Mouse (Mus musculus): Measurements from ENCODE around the gene Tmem129.
A peak's percentile ranks its signal among the peaks of the same experiment; 100 is the strongest.

The Tmem129 gene

DNA sequence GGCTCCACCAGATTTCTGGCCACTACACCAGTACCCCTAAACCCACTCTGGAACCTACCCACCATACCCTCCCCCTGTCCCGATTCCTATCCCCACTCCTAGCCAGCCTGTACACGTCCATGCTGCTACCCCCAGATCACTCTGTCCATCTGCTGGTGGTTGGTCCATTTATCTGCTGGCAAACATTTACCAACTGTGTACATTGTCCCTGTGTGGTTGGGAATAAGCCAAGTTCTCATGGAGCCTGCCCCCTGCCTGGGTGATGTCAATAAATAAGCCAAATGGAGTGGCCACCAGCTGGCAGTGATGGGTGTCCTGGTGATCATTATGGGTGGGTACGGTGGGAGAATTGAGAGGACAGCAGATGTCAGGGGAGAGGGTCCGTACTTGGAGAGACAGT is 28.9 kb upstream of the Tmem129 start:
- no peak for DNase-seq (ENCODE audit: low spot score)

DNA sequence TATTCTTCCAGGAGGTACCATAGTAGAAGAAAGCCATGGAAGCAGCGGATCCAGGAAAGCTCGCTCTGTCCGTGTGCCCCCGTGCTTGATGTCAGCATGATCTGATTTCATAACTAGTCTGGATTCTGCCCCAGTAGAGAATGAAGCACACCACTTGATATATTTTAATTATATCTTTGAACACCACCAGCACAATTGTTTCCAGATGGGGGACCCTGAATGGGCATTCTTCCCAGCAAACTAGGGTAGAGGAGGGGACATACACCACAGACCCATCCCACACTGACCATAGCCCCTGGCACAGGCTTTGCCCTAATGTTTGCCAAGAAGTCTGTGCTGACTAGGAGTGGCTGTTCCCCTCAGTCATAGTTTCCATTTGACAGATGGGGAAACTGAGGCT is 26.7 kb upstream of the Tmem129 start:
- DNase-seq (ENCODE audit: low spot score): no peak

- no peak for DNase-seq (ENCODE audit: low spot score)
These were observed 25.9 kb upstream of the Tmem129 start for GRCm38 (mm10) chr5:33683897-33684652.

GRCm38 (mm10) chr5:33682963-33683362 is 24.7 kb upstream of the Tmem129 start:
- no peak for DNase-seq (ENCODE audit: low spot score)

DNA sequence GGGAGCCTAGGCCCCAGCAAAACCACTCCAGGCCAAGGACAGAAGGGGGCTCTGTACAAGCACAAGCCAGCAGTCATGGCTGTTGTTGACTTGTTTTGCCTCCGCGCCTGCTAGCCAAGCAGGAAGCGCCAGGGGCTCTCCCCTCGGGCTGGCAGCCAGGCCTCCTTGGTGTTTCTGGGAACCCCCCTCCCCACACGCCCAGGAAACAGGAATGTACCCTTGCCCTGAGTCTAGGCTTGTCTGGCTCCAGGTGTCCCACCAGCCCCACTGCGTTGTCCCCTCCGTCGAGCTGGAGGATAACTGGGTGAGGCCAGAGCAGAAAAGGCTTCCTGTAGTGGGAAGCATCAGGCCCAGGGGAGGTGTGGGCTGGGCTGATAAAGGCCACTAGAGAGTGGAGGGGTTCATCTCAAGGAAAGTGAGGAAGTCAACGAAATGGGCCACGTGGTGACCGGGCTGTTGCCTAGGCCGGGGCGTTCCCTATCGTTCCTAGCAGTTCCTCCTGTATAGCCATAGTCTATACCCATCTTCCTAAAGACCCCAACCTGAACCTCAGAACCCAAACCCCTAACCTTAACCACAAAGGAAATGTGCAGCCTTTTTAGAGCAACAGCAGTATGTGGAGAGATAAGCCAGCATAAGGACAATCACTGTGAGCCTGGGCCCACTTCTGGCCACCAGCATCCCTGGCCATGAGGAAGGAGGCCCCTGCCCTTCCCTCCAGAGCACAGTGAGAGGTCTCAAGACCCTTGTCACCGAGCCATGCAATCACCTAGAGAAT is 23.6 kb upstream of the Tmem129 start:
- no peak for DNase-seq (ENCODE audit: low spot score)

GRCm38 (mm10) chr5:33681044-33681443 is 22.8 kb upstream of the Tmem129 start:
- DNase-seq (ENCODE audit: low spot score): no peak

DNA sequence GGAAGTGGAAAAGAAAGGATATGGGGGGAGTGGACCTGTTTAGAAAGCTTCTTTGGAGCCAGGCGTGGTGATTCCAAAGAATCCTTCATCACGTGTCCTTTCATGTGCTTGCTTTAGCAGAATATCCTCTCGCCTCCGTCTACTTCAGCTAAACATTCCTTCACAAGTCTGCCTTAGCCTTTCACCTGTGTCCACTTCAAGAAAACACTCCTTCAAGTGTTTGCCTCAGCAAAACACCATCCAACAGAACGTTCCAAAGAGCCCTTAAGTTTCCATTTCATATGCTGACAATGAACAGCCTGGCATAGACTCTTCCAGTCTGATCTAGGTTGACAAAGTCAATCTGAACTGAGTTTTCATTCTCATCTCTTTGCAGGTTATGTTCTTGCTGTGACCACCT is 20.0 kb upstream of the Tmem129 start:
- DNase-seq (ENCODE audit: low spot score): no peak

GRCm38 (mm10) chr5:33675964-33676363 is 17.7 kb upstream of the Tmem129 start:
- peak; percentile 46 for DNase-seq (ENCODE audit: low spot score)

- DNase-seq (ENCODE audit: low spot score): no peak
These were observed 16.2 kb upstream of the Tmem129 start for GRCm38 (mm10) chr5:33674439-33674838.

DNA sequence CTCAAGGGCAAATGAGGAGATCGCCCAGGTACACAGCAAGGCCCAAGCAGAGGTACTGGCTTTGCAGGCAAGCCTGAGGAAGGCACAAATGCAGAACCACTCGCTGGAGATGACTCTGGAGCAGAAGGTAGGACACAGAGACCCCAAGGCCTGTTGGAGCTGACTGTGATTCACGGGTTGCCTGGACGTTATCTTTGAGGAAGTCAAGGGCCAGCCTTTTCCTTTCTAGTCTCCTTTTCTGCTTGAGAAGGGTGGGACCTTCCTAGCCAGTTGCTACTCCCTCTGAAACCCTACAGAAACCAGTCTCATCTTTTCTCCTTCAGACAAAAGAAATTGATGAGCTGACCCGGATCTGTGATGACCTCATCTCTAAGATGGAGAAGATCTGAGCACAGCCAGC is 13.4 kb upstream of the Tmem129 start:
- no peak for DNase-seq (ENCODE audit: low spot score)

DNA sequence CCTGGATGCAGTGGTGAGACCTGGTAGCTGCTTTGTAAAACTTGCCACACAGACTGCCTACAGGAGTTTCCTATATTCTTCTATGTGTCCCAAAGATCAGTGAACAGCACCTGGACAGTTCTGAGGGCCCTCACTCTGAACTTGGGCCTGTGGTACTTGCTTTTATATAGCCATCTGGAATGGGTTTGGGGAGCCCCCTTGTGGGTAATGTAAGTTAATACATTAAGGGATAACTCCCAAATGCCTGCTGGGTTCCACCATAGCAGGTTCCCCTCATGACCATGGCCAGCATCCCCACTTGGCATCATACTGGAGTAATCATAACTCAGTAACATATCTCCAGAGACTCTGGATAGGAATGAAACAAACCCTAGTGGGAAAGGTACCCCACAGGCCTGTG is 10.0 kb upstream of the Tmem129 start:
- DNase-seq (ENCODE audit: low spot score): no peak

- no peak for DNase-seq (ENCODE audit: low spot score)
These were observed 441 bp upstream of the Tmem129 start for GRCm38 (mm10) chr5:33658664-33659050.

- DNase-seq (ENCODE audit: low spot score): no peak
These were observed 897 bp downstream of the Tmem129 start for GRCm38 (mm10) chr5:33657251-33657786.

- no peak for DNase-seq (ENCODE audit: low spot score)
These were observed 1.5 kb downstream of the Tmem129 start for GRCm38 (mm10) chr5:33656739-33657138.

DNA sequence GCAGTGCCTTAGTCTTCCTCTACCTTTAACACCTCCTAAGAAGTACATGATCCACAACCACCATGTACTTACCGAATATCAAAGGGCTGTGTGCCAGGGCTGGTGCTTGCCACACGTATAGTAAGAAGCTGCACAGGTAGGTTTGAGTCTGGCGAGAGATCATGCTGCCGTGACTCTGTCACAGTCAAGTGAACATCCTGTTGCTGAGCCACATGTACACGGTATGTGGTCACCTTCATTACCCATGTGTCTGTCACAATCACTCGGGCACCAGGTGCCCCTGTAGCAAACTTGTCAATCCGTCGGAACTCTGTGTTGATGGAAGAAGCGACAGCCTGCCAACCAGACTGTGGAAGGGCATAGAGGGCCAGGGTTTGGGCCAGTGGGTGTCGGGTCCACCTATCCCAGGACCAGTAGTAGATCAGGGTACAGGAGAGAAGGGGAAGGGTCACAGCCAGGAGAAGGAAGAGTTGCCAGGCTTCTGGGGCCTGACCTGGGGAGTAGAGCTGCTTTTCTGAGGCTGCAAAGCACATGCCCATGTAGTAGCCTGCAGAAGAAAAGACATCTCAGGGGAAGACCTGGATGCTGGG is 2.9 kb downstream of the Tmem129 start:
- no peak for DNase-seq (ENCODE audit: low spot score)

- DNase-seq (ENCODE audit: low spot score): no peak
These were observed 3.8 kb downstream of the Tmem129 start for GRCm38 (mm10) chr5:33654424-33654823.

DNA sequence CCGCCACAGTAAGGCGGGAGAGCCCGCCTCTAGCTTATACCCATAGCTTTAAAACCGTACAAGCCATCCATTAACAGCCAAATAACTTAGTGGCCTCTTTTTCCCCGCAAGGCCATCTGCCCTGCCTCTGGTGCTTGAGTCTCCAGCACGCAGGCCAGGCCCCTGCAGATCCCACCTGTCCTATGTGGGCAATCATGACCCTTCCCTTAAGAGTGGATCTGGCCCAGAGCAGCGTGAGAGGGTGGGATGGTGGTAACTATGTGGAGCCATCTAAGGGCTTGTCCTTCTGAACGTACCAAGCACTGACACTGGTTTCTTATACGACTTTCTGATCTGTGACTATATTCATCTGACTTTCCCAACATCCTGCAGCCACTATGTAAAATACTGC is 5.4 kb downstream of the Tmem129 start:
- no peak for DNase-seq (ENCODE audit: low spot score)

DNA sequence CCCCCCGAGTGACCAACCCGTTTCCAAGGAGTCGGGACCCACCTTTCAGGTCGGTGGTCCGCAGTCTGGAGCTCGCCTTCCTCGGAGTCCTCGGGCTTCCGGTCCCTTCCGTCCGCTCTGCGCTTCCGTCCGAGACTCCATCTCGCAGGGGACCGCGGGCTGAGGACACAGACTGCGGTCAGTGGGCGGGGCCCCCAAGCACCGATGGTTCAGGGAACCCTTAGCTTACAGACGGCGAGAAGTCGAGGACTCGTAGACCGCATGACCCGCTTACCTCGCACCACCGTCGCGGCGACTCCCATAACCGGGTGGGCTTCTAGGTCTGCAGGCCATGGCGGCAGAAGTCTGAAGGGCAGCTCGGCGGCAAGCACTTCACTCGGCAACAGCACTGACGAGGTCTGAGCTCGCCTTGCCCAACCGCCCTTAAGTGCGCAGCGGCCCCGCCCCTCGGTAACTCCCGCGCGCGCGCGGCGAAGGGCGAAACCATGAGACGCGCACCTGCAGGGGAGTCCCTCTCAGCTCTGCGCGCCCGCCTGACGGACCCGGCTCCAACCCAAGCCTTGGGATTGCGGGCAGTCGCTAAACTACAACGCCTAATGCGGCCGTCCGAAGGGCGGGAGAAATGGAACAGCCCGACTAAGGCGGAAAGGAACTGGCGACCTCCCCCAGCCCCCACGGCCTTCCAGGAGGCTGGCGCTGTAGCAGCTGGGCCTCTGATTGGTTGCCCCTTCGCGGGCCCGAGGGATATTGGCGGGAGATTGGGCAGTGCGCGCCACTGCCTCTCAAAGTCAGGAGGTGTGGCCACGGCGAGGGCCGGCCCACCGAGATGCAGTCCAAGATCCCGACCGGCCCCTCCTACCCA is 6.1 kb downstream of the Tmem129 start, which contains the start of gene Slbp:
TSS of gene Slbp (minus strand) at position 654 of the 862 bp plus-strand sequence.
- DNase-seq (ENCODE audit: low spot score): peak; percentile 95

GRCm38 (mm10) chr5:33651541-33651920 is 6.7 kb downstream of the Tmem129 start:
- no peak for DNase-seq (ENCODE audit: low spot score)

GRCm38 (mm10) chr5:33651017-33651416 is 7.2 kb downstream of the Tmem129 start:
- no peak for DNase-seq (ENCODE audit: low spot score)

- DNase-seq (ENCODE audit: low spot score): no peak
These were observed 17.6 kb downstream of the Tmem129 start for GRCm38 (mm10) chr5:33640652-33641051.

DNA sequence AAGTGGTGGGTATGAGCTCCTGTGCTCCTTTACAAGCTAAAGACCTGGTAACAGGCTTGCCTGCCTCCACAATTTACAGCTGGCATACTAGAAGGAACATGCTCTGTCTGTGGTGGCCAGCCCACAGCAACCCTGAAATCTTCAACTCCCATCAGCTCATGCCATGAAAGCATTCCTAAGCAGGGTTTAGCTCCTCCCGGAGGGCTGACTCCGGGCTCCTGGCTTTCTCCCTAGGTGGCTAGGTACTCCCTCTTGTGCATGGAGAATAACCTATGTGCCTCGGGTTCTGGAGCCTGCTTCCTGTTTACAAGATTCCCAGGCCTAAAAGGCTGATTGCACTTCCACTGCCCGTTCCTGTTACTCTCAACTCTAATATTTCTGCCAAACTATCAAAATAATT is 19.4 kb downstream of the Tmem129 start:
- DNase-seq (ENCODE audit: low spot score): no peak
